Mouse (Mus musculus): ENCODE data around the gene Dip2b.

- TF ChIP-seq CTCF (IDR thresholded peaks at IDR 0.05; ENCODE audit: low read depth, low read length), result no peak
- no peak for TF ChIP-seq POLR2A (IDR thresholded peaks at IDR 0.05; ENCODE audit: extremely low read depth, insufficient read depth, low read length)
These were observed 42.5 kb downstream of the Dip2b start for GRCm38 (mm10) chr15:100080833-100081477.
